Mouse (Mus musculus) kidney, postnatal 0 days (tissue): ENCODE results near the gene 4933407L21Rik. TPM values are rescaled to one million over a fixed set of nuclear protein-coding genes. Genes with fewer than 3 reads are reported as not detected.

Experiments used
- ATAC-seq: fragments of 200-750 bp; cut with Nextera tagmentation; replicated peaks from 2 replicates; pipeline ENCODE4 v1.8.0; 2017; ENCODE audit warnings: low read depth, moderate number of reproducible peaks, moderate TSS enrichment, moderate library complexity; ENCODE audit not compliant: low FRiP score
- DNase-seq: peaks from one replicate; pipeline ENCODE4 v3.0.0-alpha.2; 2016; ENCODE audit warnings: low spot score
- H3K27ac ChIP-seq: fragments of 300-500 bp; sonication (generic); 2 replicates; pipeline ENCODE4 v1.5.1; 2014; ENCODE audit warnings: mild to moderate bottlenecking
- H3K27me3 ChIP-seq: fragments of 300-500 bp; sonication (generic); 2 replicates; pipeline ENCODE4 v1.6.1; 2014; ENCODE audit warnings: low read length, mixed read lengths; ENCODE audit not compliant: insufficient read depth
- H3K36me3 ChIP-seq: fragments of 300-500 bp; sonication (generic); 2 replicates; pipeline ENCODE4 v1.6.1; 2014; ENCODE audit warnings: low read length, mixed read lengths; ENCODE audit not compliant: insufficient read depth
- H3K4me1 ChIP-seq: fragments of 300-500 bp; sonication (generic); replicated peaks from 2 replicates; pipeline ENCODE4 v1.6.1; 2014; ENCODE audit warnings: antibody characterized with exemption, low read length, mixed read lengths; ENCODE audit not compliant: insufficient read depth
- H3K4me2 ChIP-seq: fragments of 300-500 bp; sonication (generic); 2 replicates; pipeline ENCODE4 v1.6.1; 2014; ENCODE audit warnings: mild to moderate bottlenecking, low read length, moderate library complexity, mixed read lengths
- H3K4me3 ChIP-seq: fragments of 300-500 bp; sonication (generic); replicated peaks from 2 replicates; pipeline ENCODE4 v1.5.1; 2014; ENCODE audit warnings: low read depth, low read length
- H3K9ac ChIP-seq: fragments of 300-500 bp; sonication (generic); 2 replicates; pipeline ENCODE4 v1.6.1; 2014; ENCODE audit warnings: low read depth, low read length
- H3K9me3 ChIP-seq: fragments of 300-500 bp; sonication (generic); replicated peaks from 2 replicates; pipeline ENCODE4 v1.6.1; 2016; ENCODE audit warnings: low read length, inconsistent platforms, mixed read lengths
- CTCF ChIP-seq: IDR thresholded peaks from 2 replicates; pipeline ENCODE4 v1.5.1; 2016; ENCODE audit warnings: antibody characterized with exemption, low read depth, mild to moderate bottlenecking, moderate library complexity
- WGBS: fragments of 180-500 bp; shearing (Covaris S2); extraction: QIAGEN DNeasy Blood & Tissue Kit; methylation state at CpG from one replicate; pipeline ENCODE4 v1.1.7; 2014; 5-methylcytosine and 5-hydroxymethylcytosine counted together
- polyA plus RNA-seq: library from polyadenylated mRNA; unstranded; fragments of >200 nt; fragmentation: Nextera tagmentation; extraction: Ambion mirVana; gene quantifications from 2 replicates; pipeline ENCODE4 v1.2.1, GENCODE M21; 2015

4933407L21Rik gene
- polyA plus RNA-seq, 1 experiment from 2014 or later, result 1.3 TPM

GRCm38 (mm10) chr1:85915890-85916289, 12.4 kb upstream of the 4933407L21Rik start:
- Histone ChIP-seq H3K9me3 (no peaks in the 10 kb centered on the region), H3K27ac (no peak overlapping the region), H3K9ac (no peak overlapping the region), H3K36me3 (no peaks in the 10 kb centered on the region), H3K4me3 (no peak overlapping the region), H3K4me1 (no peaks in the 10 kb centered on the region), H3K27me3 (no peaks in the 10 kb centered on the region), H3K4me2 (no peak overlapping the region)
- no peak for TF ChIP-seq CTCF
- ATAC-seq, result no peak
- DNase-seq, result no peak

DNA sequence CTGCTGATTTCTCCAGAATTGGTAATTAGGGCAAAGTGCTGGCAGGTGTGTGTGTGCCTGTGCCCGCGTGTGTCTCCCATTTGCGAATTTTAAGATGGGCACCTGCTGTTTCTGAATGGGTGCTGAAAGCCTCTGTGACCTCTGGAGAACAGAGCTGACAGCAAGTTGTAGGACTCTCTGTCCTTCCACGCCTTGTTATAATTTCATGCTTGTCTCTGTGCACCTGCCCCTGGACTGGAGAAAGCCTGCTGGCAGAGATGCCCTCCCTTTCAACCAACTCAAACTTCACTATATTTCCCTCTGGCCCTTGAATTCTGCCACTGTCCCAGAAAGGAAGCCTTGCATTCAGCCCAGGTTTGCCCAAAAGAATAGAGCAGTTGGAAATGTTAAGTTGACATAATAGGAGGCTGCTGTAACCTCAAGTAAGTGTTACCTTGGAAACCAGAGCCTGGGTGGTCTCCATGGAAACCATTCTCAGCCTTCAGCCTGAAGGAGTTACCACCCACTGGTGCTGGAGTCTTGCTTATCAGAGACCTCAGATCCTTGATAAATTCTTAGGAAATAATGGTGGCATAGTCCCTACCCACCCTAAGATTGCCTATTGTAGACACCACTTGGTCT, 11.3 kb upstream of the 4933407L21Rik start:
- ATAC-seq, result no peak
- WGBS, result 79% methylated on average over 4 of the region's 4 CpGs
- no peak for TF ChIP-seq CTCF
- H3K4me1 ChIP-seq, result no peaks in the 10 kb centered on the region
- no peaks in the 10 kb centered on the region for H3K27me3 ChIP-seq
- no peaks in the 10 kb centered on the region for H3K9me3 ChIP-seq
- H3K9ac ChIP-seq, result no peak overlapping the region
- no peaks in the 10 kb centered on the region for H3K36me3 ChIP-seq
- H3K27ac ChIP-seq, result no peak overlapping the region
- no peak for DNase-seq
- no peak overlapping the region for H3K4me2 ChIP-seq
- no peak overlapping the region for H3K4me3 ChIP-seq

DNA sequence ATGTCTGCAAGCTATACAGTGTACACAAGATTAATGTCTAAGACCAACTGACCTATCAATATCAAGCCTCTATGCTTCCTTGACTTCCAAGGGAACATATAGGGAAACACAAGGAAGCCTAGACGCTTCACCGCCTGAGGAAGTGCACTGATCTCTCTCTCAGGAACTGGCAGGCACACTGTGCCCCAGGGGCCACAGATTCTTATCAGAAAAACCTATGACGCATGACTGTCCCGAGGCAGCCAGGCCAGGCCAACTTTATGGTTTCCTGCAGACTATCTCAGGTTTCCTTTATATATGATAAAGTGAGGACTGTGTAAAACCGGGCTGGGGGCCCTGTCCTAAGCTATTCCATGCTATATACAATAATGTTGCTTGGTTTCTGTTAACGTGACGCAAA, 8.7 kb upstream of the 4933407L21Rik start:
- no peaks in the 10 kb centered on the region for H3K9me3 ChIP-seq
- TF ChIP-seq CTCF, result no peak
- no peak overlapping the region for H3K4me3 ChIP-seq
- no peak overlapping the region for H3K27ac ChIP-seq
- DNase-seq (no peak), ATAC-seq (peak; percentile 59; the same call in 1 of the 2 replicates)
- H3K4me1 ChIP-seq, result no peaks in the 10 kb centered on the region
- H3K27me3 ChIP-seq, result no peaks in the 10 kb centered on the region
- H3K9ac ChIP-seq, result no peak overlapping the region
- 46% methylated on average over 7 of the region's 7 CpGs for WGBS
- H3K4me2 ChIP-seq, result no peak overlapping the region
- no peaks in the 10 kb centered on the region for H3K36me3 ChIP-seq

DNA sequence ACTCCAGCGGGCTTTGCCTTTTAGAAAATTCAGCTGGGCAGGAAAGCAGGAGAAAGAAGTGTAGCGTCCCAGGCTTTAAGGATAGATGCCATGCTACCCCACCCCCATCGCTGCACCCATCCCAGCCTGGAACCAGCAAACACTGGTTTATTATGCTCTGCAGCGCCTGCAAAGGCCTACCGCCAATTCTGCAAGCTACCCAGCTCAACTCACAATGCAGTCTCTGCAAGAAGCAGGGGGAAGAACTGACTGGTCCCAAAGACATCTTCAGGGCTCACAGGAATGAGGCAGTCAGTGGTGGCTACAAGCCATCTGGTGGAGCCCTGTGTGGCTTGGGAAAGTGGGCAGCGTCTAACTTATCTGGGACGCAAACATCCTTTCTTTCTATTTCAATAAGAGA, 6.6 kb upstream of the 4933407L21Rik start:
- no peak for ATAC-seq
- H3K36me3 ChIP-seq, result no peaks in the 10 kb centered on the region
- no peak for TF ChIP-seq CTCF
- DNase-seq, result no peak
- 88% methylated on average over 7 of the region's 7 CpGs for WGBS
- no peak overlapping the region for H3K4me2 ChIP-seq
- H3K27me3 ChIP-seq, result no peaks in the 10 kb centered on the region
- H3K4me3 ChIP-seq, result no peak overlapping the region
- H3K27ac ChIP-seq, result no peak overlapping the region
- no peak overlapping the region for H3K9ac ChIP-seq
- no peaks in the 10 kb centered on the region for H3K9me3 ChIP-seq
- no peaks in the 10 kb centered on the region for H3K4me1 ChIP-seq

GRCm38 (mm10) chr1:85922127-85922864, 6.0 kb upstream of the 4933407L21Rik start:
- Histone ChIP-seq H3K4me3 (no peak overlapping the region), H3K27ac (no peak overlapping the region), H3K4me1 (no peaks in the 10 kb centered on the region), H3K36me3 (no peaks in the 10 kb centered on the region), H3K27me3 (no peaks in the 10 kb centered on the region), H3K9ac (no peak overlapping the region), H3K9me3 (no peaks in the 10 kb centered on the region), H3K4me2 (no peak overlapping the region)
- no peak for DNase-seq
- whole genome bisulfite sequencing, result 68% methylated on average over 7 of the region's 7 CpGs
- no peak for ATAC-seq
- no peak for TF ChIP-seq CTCF

- 69% methylated on average over 5 of the region's 5 CpGs for WGBS
- Histone ChIP-seq H3K36me3 (no peaks in the 10 kb centered on the region), H3K27me3 (no peaks in the 10 kb centered on the region), H3K27ac (no peak overlapping the region), H3K9me3 (no peaks in the 10 kb centered on the region), H3K4me2 (no peak overlapping the region), H3K4me3 (no peak overlapping the region), H3K4me1 (no peaks in the 10 kb centered on the region), H3K9ac (no peak overlapping the region)
- ATAC-seq (no peak), DNase-seq (no peak)
- no peak for TF ChIP-seq CTCF
Observed at GRCm38 (mm10) chr1:85922865-85923211, 5.4 kb upstream of the 4933407L21Rik start.

- no peak overlapping the region for H3K9ac ChIP-seq
- H3K27ac ChIP-seq, result no peak overlapping the region
- DNase-seq, result no peak
- H3K4me3 ChIP-seq, result no peak overlapping the region
- H3K9me3 ChIP-seq, result no peaks in the 10 kb centered on the region
- no peaks in the 10 kb centered on the region for H3K36me3 ChIP-seq
- 0 out of 2 replicates have a peak, but pooled peaks cover 6% of the 10 kb centered on the region for H3K4me1 ChIP-seq
- TF ChIP-seq CTCF, result no peak
- 78% methylated on average over 5 of the region's 5 CpGs for WGBS
- H3K27me3 ChIP-seq, result no peaks in the 10 kb centered on the region
- ATAC-seq, result no peak
- no peak overlapping the region for H3K4me2 ChIP-seq
Observed at GRCm38 (mm10) chr1:85925183-85925582, 3.1 kb upstream of the 4933407L21Rik start.
